Mouse (Mus musculus) spleen, adult 2 months (tissue): ENCODE measurements around the gene Lrrc23.

ENCODE experiments used
- CTCF ChIP-seq: fragments of 200-500 bp; IDR thresholded peaks from 2 replicates; pipeline ENCODE4 v1.5.1; 2011; ENCODE audit warnings: mild to moderate bottlenecking, inconsistent platforms; ENCODE audit not compliant: insufficient read depth, insufficient read length, insufficient replicate concordance; ENCODE audit errors: extremely low read depth
- POLR2A ChIP-seq: fragments of 200-500 bp; IDR thresholded peaks from 2 replicates; pipeline ENCODE4 v1.6.1; 2011; ENCODE audit warnings: low read depth, low read length, inconsistent platforms

GRCm38 (mm10) chr6:124806446-124807140 lies 27.1 kb upstream of the Lrrc23 start:
- TF ChIP-seq CTCF: no peak
- TF ChIP-seq POLR2A: no peak
